Mouse (Mus musculus) limb, embryonic 11.5 days (tissue): ENCODE measurements around the gene Tcea3. TPM values are rescaled to one million over a fixed set of nuclear protein-coding genes. Genes with fewer than 3 reads are reported as not detected.

Experiments
- ATAC-seq: fragments of 200-750 bp; cut with Nextera tagmentation; 2 replicates; pipeline ENCODE4 v1.8.0; 2017; ENCODE audit warnings: low read depth; ENCODE audit not compliant: insufficient number of reproducible peaks, low FRiP score, low TSS enrichment
- DNase-seq: peaks from one replicate; pipeline ENCODE4 v3.0.0-alpha.2; 2015; ENCODE audit warnings: low spot score
- H3K27ac ChIP-seq: fragments of 300-500 bp; sonication (generic); replicated peaks from 2 replicates; pipeline ENCODE4 v1.5.1; 2014; ENCODE audit warnings: low read depth, mild to moderate bottlenecking, low read length
- H3K27me3 ChIP-seq: fragments of 300-500 bp; sonication (generic); 2 replicates; pipeline ENCODE4 v1.6.1; 2014; ENCODE audit warnings: mild to moderate bottlenecking, low read length, mixed read lengths; ENCODE audit not compliant: control insufficient read depth, insufficient read depth
- H3K36me3 ChIP-seq: fragments of 300-500 bp; sonication (generic); 2 replicates; pipeline ENCODE4 v1.6.1; 2014; ENCODE audit warnings: mild to moderate bottlenecking, low read length, moderate library complexity, mixed read lengths; ENCODE audit not compliant: control insufficient read depth, insufficient read depth
- H3K4me1 ChIP-seq: fragments of 300-500 bp; sonication (generic); 2 replicates; pipeline ENCODE4 v1.6.1; 2014; ENCODE audit warnings: low read length, mixed read lengths; ENCODE audit not compliant: control insufficient read depth, insufficient read depth
- H3K4me2 ChIP-seq: fragments of 300-500 bp; sonication (generic); 2 replicates; pipeline ENCODE4 v1.6.1; 2014; ENCODE audit warnings: low read depth, mild to moderate bottlenecking, moderate library complexity; ENCODE audit not compliant: severe bottlenecking
- H3K4me3 ChIP-seq: fragments of 300-500 bp; sonication (generic); 2 replicates; pipeline ENCODE4 v1.5.1; 2014; ENCODE audit warnings: low read depth, low read length
- H3K9ac ChIP-seq: fragments of 300-500 bp; sonication (generic); 2 replicates; pipeline ENCODE4 v1.6.1; 2014; ENCODE audit warnings: mild to moderate bottlenecking, low read length
- H3K9me3 ChIP-seq: fragments of 300-500 bp; sonication (generic); 2 replicates; pipeline ENCODE4 v1.6.1; 2016; ENCODE audit warnings: low read length; ENCODE audit not compliant: control insufficient read depth
- WGBS: fragments of 180-500 bp; shearing (Covaris S2); extraction: QIAGEN DNeasy Blood & Tissue Kit; methylation state at CpG from one replicate; pipeline ENCODE4 v1.1.7; 2014; 5-methylcytosine and 5-hydroxymethylcytosine counted together
- polyA plus RNA-seq: library from polyadenylated mRNA; unstranded; fragments of >200 nt; fragmentation: Nextera tagmentation; extraction: Ambion mirVana; gene quantifications from 2 replicates; pipeline ENCODE4 v1.2.1, GENCODE M21; 2014

Tcea3 gene
- 3.1 and 3.8 TPM in 2 replicates for polyA plus RNA-seq

DNA sequence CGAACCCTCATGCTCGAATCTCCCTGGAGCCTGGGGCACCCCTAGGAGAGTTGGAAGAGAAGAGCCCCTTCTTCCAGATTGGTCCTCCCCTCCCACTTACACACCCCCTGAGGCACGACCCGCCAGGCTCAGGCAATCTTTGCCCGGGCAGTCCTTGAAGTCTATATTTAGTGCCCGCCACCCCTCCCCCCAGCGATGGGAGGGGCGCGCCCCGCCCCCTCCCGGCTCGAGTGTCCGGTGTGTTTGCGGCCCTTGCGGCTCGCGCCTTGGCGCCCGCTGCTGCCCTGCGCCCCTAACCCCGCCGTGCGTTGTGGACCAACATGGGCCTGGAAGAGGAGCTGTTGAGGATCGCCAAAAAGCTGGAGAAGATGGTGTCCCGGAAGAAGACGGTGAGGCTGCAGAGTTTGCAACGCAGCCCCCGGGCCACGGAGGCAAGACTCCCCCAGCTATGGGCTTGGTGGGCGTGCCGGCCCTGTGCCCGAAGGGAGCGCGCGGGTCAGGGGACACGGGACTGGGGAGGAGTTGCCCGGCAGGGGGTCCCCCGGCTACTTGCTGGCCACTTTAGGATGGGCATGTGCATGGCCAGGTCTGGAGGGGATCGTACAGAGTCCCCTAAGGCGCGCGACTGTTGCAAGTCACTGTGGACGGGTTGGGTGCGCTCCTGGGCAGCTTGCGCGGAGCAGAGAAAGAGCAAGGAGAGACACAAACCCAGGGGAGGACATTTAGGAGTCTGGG is at the start of gene Tcea3:
Gene Tcea3, plus strand, starts transcription at position 1 of the 735 bp plus-strand sequence.
- Histone ChIP-seq H3K9me3 (no peaks in the 10 kb centered on the region), H3K4me3 (peak within 1 kb of the TSS; percentile 47), H3K36me3 (no peaks in the 10 kb centered on the region), H3K27me3 (peaks cover 55% of the 10 kb centered on the region), H3K4me1 (peaks cover 36% of the 10 kb centered on the region), H3K27ac (no peak within 1 kb of the TSS), H3K4me2 (peak within 1 kb of the TSS; percentile 94), H3K9ac (0 out of 2 replicates have a peak within 1 kb of the TSS, but pooled peaks have one; percentile 3)
- DNase-seq (peak; percentile 67), ATAC-seq (peak; percentile 56; the same call in 1 of the 2 replicates)
- under 1% methylated on average over 46 of the region's 46 CpGs for WGBS

DNA sequence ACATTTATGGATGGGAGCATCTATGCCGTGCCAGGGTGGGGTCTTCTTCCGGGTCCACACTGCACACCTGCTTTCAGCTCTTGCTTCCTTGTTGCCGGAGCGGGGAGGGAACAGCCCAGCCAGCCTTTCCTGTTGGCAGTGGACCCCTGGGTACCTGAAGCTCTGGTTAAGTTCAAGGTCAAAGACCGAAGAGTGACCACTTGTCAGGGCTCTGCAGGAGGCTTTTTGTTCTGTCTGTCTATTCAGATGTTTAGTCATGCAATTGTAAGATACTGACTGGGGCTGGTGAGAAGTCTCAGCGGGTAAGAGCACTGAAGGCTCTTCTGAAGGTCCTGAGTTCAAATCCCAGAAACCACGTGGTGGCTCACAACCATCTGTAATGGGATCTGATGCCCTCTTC is 48.7 kb upstream of the Tcea3 start:
- Histone ChIP-seq H3K36me3 (no peaks in the 10 kb centered on the region), H3K27me3 (no peaks in the 10 kb centered on the region), H3K27ac (no peak overlapping the region), H3K9ac (no peak overlapping the region), H3K9me3 (no peaks in the 10 kb centered on the region), H3K4me2 (no peak overlapping the region), H3K4me1 (no peaks in the 10 kb centered on the region), H3K4me3 (no peak overlapping the region)
- WGBS: 80% methylated on average over 7 of the region's 7 CpGs
- no peak for DNase-seq
- no peak for ATAC-seq

DNA sequence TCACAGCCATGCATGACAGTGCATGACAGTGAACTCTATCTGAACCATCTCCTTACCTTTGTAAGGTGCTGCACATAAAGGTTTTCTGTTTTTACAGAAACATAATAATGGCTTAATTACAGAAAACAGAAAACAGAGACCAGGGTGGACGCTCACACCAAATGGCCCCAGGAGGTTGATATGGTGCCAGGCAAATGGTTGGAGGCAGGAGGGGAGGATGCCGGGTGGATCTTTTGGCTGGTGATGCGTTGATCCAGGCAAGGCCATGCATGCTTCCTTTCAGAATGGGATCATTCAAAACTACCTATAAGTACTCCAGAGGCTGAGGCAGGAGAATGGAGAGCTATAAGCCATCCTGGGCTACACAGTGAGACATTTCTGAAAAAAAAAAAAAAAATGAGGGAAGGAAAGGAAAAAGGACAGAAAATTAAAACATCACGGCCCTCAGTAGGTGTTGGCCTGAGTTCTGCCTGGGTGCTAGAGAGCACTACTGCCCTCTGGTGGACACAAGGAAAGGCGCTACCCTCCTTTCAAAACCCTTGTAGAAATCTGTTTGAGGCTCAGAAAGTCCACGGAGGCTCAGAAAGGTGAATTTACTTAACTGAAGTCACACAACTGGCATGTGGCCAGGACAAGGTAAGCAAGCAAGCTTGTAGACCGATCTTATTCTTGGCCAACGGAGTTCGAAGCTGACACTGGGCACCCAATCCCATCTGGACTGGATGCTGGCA is 47.8 kb upstream of the Tcea3 start:
- H3K27me3 ChIP-seq: no peaks in the 10 kb centered on the region
- H3K36me3 ChIP-seq: no peaks in the 10 kb centered on the region
- H3K4me2 ChIP-seq: no peak overlapping the region
- no peaks in the 10 kb centered on the region for H3K9me3 ChIP-seq
- no peaks in the 10 kb centered on the region for H3K4me1 ChIP-seq
- 29% methylated on average over 9 of the region's 9 CpGs for WGBS
- H3K27ac ChIP-seq: no peak overlapping the region
- H3K9ac ChIP-seq: no peak overlapping the region
- DNase-seq (peak; percentile 48), ATAC-seq (no peak)
- no peak overlapping the region for H3K4me3 ChIP-seq

DNA sequence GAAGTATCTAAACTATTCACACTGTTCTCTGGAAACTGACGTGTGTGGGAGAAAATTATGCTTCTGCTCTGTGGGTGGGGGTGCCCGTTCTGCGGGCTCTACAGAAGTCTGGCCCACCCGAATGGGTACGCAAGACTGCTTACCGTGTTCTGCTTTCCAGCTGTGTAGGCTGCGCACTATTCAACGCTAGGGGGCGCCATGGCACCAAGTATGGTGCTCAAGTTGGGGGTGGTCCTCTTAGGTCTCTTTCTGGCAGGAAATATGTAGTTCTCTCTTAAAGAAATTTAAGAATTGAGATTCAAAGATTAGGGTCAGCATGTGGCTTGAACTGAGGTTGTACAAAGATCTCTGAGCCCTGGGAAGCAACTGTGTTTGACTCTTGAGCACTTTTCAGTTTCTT is 45.0 kb upstream of the Tcea3 start:
- H3K4me3 ChIP-seq: no peak overlapping the region
- no peaks in the 10 kb centered on the region for H3K36me3 ChIP-seq
- DNase-seq (peak; percentile 93), ATAC-seq (0 out of 2 replicates have a peak, but pooled peaks have one; percentile 24)
- no peaks in the 10 kb centered on the region for H3K27me3 ChIP-seq
- H3K4me1 ChIP-seq: peaks cover 5% of the 10 kb centered on the region; the same call in 1 of the 2 replicates
- no peak overlapping the region for H3K27ac ChIP-seq
- no peaks in the 10 kb centered on the region for H3K9me3 ChIP-seq
- no peak overlapping the region for H3K9ac ChIP-seq
- no peak overlapping the region for H3K4me2 ChIP-seq
- WGBS: 9% methylated on average over 9 of the region's 9 CpGs

DNA sequence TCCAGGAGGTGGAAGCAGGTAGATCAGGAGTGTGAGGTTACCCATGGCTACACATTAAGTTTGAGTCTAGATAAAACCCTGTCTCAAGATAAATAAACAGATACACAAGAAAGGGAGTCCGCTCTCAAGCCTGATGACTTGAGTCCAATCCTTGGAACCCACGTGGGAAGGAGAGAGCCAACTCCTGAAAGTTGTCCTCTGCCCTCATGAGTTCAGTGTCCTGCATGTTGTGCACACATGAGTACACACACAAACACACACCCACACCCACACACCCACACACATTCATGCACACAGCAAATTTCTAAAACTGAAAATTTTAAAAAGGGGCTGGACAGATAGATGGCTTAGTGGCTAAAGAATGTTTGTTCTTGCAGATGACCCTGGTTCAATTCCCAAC is 42.8 kb upstream of the Tcea3 start:
- H3K27me3 ChIP-seq: 0 out of 2 replicates have a peak, but pooled peaks cover 2% of the 10 kb centered on the region
- WGBS: 79% methylated on average over 2 of the region's 2 CpGs

DNA sequence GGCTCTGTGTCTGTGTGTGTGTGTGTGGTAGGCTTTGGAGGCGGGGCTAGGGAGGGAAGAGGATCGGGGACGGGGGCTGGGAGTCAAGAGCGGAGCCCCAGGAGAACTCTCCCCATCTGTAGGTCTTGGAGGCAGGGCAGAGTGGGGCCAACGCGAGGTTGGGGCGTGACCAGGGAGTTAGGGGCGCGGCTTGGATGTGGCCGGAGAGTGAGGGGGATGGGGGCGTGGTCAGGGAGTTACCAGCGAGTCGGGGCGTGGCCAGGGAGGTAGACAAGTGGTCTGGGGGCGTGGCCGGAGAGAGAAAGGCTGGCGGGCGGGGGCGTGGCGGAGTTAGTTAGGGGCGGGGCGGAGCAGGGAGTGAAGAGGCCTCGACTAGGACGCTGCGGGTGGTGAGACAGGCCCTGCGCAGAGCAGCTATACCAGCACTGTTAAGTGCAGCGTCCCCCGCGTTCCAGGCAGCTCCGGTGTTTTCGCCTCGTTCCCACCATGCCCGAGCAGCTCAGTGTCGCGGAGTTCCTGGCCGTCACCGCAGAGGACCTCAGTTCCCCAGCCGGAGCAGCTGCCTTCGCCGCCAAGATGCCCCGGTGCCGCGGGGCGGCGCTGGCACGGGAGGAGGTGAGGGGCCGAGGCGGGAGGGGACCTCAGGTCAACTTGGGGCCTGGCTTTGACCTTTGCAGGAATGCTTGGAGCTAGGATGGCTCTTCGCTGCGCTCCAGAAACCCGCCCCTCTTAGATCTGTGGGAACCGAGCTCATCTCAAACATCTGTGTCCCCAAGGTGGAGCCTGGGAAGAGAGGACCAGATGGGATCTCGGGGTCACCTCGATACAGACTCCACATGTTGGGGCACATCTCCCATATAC is 41.3 kb upstream of the Tcea3 start, which contains the start of gene Asap3:
Gene Asap3, plus strand, starts transcription at position 333 of the 861 bp plus-strand sequence.
- H3K27me3 ChIP-seq: 0 out of 2 replicates have a peak, but pooled peaks cover 2% of the 10 kb centered on the region
- peak; percentile 99 for DNase-seq
- ATAC-seq: peak; percentile 90
- H3K4me3 ChIP-seq: peak within 1 kb of the TSS; percentile 57
- no peaks in the 10 kb centered on the region for H3K36me3 ChIP-seq
- H3K9me3 ChIP-seq: no peaks in the 10 kb centered on the region
- peak within 1 kb of the TSS; percentile 96 for H3K4me2 ChIP-seq
- H3K9ac ChIP-seq: peak within 1 kb of the TSS; percentile 67
- under 1% methylated on average over 49 of the region's 54 CpGs for WGBS
- 0 out of 2 replicates have a peak within 1 kb of the TSS, but pooled peaks have one; percentile 14 for H3K27ac ChIP-seq
- peaks cover 5% of the 10 kb centered on the region; the same call in 1 of the 2 replicates for H3K4me1 ChIP-seq

More for the DNA sequence above, 42.8 kb upstream of the Tcea3 start:
- H3K4me1 ChIP-seq: peaks cover 5% of the 10 kb centered on the region; the same call in 1 of the 2 replicates
- no peak overlapping the region for H3K9ac ChIP-seq
- no peak for ATAC-seq
- H3K27ac ChIP-seq: no peak overlapping the region
- DNase-seq: no peak
- no peak overlapping the region for H3K4me2 ChIP-seq
- H3K4me3 ChIP-seq: no peak overlapping the region
- H3K9me3 ChIP-seq: no peaks in the 10 kb centered on the region
- no peaks in the 10 kb centered on the region for H3K36me3 ChIP-seq

DNA sequence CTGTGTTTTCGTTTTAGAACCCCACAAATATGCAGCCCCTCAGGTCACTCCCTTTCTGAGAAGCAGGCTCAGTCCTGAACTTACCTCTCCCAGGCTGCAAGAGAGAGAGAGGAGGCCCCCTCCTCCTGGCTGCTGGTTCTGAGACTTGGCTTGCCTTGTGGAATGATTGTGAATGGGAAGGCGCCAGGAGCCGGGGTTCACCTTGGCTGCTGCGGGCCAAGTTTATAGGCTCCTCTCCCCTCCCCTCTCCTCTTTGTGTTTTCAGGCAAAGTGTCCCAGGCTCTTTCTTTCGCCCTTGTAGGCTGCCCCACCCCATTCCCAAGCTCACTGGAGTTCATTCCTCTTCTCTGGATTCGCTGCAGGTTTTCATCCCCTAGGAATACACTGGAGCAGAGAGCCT is 40.6 kb upstream of the Tcea3 start:
- H3K4me3 ChIP-seq: peak overlapping the region; percentile 57
- DNase-seq (peak; percentile 39), ATAC-seq (no peak)
- H3K4me1 ChIP-seq: peaks cover 5% of the 10 kb centered on the region; the same call in 1 of the 2 replicates
- H3K27ac ChIP-seq: no peak overlapping the region
- H3K9me3 ChIP-seq: no peaks in the 10 kb centered on the region
- 0 out of 2 replicates have a peak, but pooled peaks cover 2% of the 10 kb centered on the region for H3K27me3 ChIP-seq
- H3K36me3 ChIP-seq: no peaks in the 10 kb centered on the region
- 3% methylated on average over 6 of the region's 6 CpGs for WGBS
- peak overlapping the region; percentile 55; the same call in 1 of the 2 replicates for H3K9ac ChIP-seq
- H3K4me2 ChIP-seq: peak overlapping the region; percentile 96
